Mouse (Mus musculus): ENCODE measurements around the gene Vps39. TPM values are rescaled to one million over a fixed set of nuclear protein-coding genes. Genes with fewer than 3 reads are reported as not detected.

Gene Vps39
- polyA plus RNA-seq, 1 experiment from 2014 or later: 22.3 TPM

- no peak for ATAC-seq (ENCODE audit: low read depth)
- no peak for DNase-seq (ENCODE audit: low spot score)
- Histone ChIP-seq H3K4me1 (ENCODE audit: control insufficient read depth, insufficient read depth, low read length) (no peaks in the 10 kb centered on the region), H3K9me3 (ENCODE audit: control insufficient read depth, low read length) (no peaks in the 10 kb centered on the region), H3K27me3 (replicated peaks; ENCODE audit: control insufficient read depth, insufficient read depth, low read length) (no peaks in the 10 kb centered on the region), H3K9ac (ENCODE audit: low read depth, low read length) (no peak overlapping the region), H3K4me2 (ENCODE audit: low read depth, low read length) (no peak overlapping the region), H3K27ac (replicated peaks; ENCODE audit: low read depth, low read length) (no peak overlapping the region), H3K36me3 (ENCODE audit: control insufficient read depth, insufficient read depth, low read length) (peaks cover 30% of the 10 kb centered on the region), H3K4me3 (ENCODE audit: low read depth, low read length) (no peak overlapping the region)
- WGBS: 85% methylated on average over 4 of the region's 4 CpGs
These were observed 38.5 kb downstream of the Vps39 start for GRCm38 (mm10) chr2:120314487-120314886.

DNA sequence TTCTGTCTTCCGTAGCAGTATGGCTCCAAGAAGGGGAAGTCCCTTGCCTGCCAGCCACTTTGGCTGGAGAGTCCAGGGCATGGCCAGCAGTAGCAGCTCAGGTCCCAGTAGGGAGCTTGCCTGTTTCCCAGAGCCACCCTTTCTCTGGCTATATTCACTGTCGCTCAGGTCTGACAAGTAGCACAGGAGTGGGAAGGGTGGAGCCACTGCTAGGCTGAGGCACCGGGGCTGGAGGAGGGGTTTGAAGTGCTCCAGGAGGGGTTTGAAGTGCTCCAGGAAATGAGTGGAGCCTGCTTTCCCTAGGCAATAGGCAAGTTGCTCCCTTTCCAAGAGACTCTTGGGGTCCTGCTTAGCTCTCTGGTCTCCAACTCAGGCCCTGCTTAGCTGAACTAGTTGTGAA lies 39.0 kb downstream of the Vps39 start, which contains the start of gene Pla2g4f:
TSS of gene Pla2g4f (minus strand) at position 190 of the 400 bp plus-strand sequence.
- H3K4me3 ChIP-seq (ENCODE audit: low read depth, low read length): no peak within 1 kb of the TSS
- 46% methylated on average over 3 of the region's 3 CpGs for WGBS
- no peak within 1 kb of the TSS for H3K27ac ChIP-seq (replicated peaks; ENCODE audit: low read depth, low read length)
- H3K4me2 ChIP-seq (ENCODE audit: low read depth, low read length): no peak within 1 kb of the TSS
- no peak for ATAC-seq (ENCODE audit: low read depth)
- no peaks in the 10 kb centered on the region for H3K9me3 ChIP-seq (ENCODE audit: control insufficient read depth, low read length)
- no peaks in the 10 kb centered on the region for H3K4me1 ChIP-seq (ENCODE audit: control insufficient read depth, insufficient read depth, low read length)
- H3K36me3 ChIP-seq (ENCODE audit: control insufficient read depth, insufficient read depth, low read length): peaks cover 25% of the 10 kb centered on the region
- DNase-seq (ENCODE audit: low spot score): no peak
- no peaks in the 10 kb centered on the region for H3K27me3 ChIP-seq (replicated peaks; ENCODE audit: control insufficient read depth, insufficient read depth, low read length)
- no peak within 1 kb of the TSS for H3K9ac ChIP-seq (ENCODE audit: low read depth, low read length)

DNA sequence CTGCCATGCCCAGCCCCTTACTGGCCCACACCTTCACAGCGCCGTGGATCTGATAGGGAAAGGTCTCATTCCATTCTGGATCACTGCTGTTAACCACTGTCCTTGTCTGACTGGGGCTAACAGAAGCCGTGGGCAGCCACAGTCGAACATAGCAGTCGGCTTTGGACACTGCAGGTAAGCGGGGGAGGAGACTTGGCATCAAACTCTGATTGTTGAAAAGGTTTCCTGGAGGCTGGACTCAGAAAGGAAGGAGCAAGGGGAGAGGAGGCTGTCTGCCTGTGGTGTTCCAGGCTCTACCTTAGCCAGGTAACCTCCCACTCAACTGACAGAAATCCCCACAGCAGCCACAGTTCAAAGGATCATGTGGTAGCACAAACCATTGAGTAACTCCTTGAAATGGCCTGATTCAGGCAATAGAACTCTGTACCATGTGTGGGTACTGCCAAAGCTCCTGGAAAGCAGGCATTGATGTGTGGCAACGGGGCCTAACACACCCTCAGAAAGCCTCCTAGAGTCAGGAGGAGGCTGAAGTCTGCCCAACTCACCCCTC lies 40.6 kb downstream of the Vps39 start:
- ATAC-seq (ENCODE audit: low read depth) (no peak), DNase-seq (ENCODE audit: low spot score) (no peak)
- Histone ChIP-seq H3K36me3 (ENCODE audit: control insufficient read depth, insufficient read depth, low read length) (peaks cover 9% of the 10 kb centered on the region), H3K9me3 (ENCODE audit: control insufficient read depth, low read length) (no peaks in the 10 kb centered on the region), H3K27me3 (replicated peaks; ENCODE audit: control insufficient read depth, insufficient read depth, low read length) (no peaks in the 10 kb centered on the region), H3K4me2 (ENCODE audit: low read depth, low read length) (no peak overlapping the region), H3K4me3 (ENCODE audit: low read depth, low read length) (no peak overlapping the region), H3K9ac (ENCODE audit: low read depth, low read length) (no peak overlapping the region), H3K4me1 (ENCODE audit: control insufficient read depth, insufficient read depth, low read length) (no peaks in the 10 kb centered on the region), H3K27ac (replicated peaks; ENCODE audit: low read depth, low read length) (no peak overlapping the region)
- WGBS: 84% methylated on average over 7 of the region's 7 CpGs

- DNase-seq (ENCODE audit: low spot score) (peak; percentile 15), ATAC-seq (ENCODE audit: low read depth) (no peak)
- no peak overlapping the region for H3K27ac ChIP-seq (replicated peaks; ENCODE audit: low read depth, low read length)
- no peak overlapping the region for H3K4me3 ChIP-seq (ENCODE audit: low read depth, low read length)
- no peak overlapping the region for H3K4me2 ChIP-seq (ENCODE audit: low read depth, low read length)
- no peaks in the 10 kb centered on the region for H3K9me3 ChIP-seq (ENCODE audit: control insufficient read depth, low read length)
- H3K36me3 ChIP-seq (ENCODE audit: control insufficient read depth, insufficient read depth, low read length): no peaks in the 10 kb centered on the region
- H3K4me1 ChIP-seq (ENCODE audit: control insufficient read depth, insufficient read depth, low read length): no peaks in the 10 kb centered on the region
- 25% methylated on average over 3 of the region's 3 CpGs for WGBS
- H3K27me3 ChIP-seq (replicated peaks; ENCODE audit: control insufficient read depth, insufficient read depth, low read length): no peaks in the 10 kb centered on the region
- no peak overlapping the region for H3K9ac ChIP-seq (ENCODE audit: low read depth, low read length)
These were observed 48.8 kb downstream of the Vps39 start for GRCm38 (mm10) chr2:120304113-120304512.

- Histone ChIP-seq H3K27me3 (replicated peaks; ENCODE audit: control insufficient read depth, insufficient read depth, low read length) (no peaks in the 10 kb centered on the region), H3K9me3 (ENCODE audit: control insufficient read depth, low read length) (no peaks in the 10 kb centered on the region), H3K27ac (replicated peaks; ENCODE audit: low read depth, low read length) (no peak overlapping the region), H3K9ac (ENCODE audit: low read depth, low read length) (no peak overlapping the region), H3K36me3 (ENCODE audit: control insufficient read depth, insufficient read depth, low read length) (no peaks in the 10 kb centered on the region), H3K4me2 (ENCODE audit: low read depth, low read length) (no peak overlapping the region), H3K4me1 (ENCODE audit: control insufficient read depth, insufficient read depth, low read length) (no peaks in the 10 kb centered on the region), H3K4me3 (ENCODE audit: low read depth, low read length) (no peak overlapping the region)
- 85% methylated on average over 6 of the region's 6 CpGs for WGBS
- no peak for DNase-seq (ENCODE audit: low spot score)
- no peak for ATAC-seq (ENCODE audit: low read depth)
These were observed 51.9 kb downstream of the Vps39 start for GRCm38 (mm10) chr2:120301076-120301475.

DNA sequence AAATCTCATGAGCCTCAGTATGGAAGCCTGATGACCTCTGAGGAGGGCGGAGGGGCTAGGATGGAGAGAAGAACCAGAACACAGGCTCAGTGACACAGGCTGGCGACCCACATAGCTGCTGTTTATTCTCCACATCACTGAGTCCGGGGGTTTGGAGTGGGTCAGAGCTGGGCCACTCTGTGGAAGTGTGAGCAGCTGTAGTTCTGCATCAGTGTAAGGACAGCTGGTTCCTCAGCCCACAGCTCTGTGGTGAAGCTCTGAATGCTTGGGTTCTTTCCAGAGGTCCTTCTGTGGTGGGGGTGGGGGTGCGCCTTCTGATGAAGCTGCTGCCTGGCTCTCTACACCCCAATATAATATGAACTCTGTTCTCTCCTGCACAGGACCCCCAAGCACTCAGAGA lies 53.1 kb downstream of the Vps39 start:
- peak; percentile 53; the same call in 1 of the 2 replicates for ATAC-seq (ENCODE audit: low read depth)

GRCm38 (mm10) chr2:120296160-120296559 lies 56.8 kb downstream of the Vps39 start:
- Histone ChIP-seq H3K36me3 (ENCODE audit: control insufficient read depth, insufficient read depth, low read length) (no peaks in the 10 kb centered on the region), H3K4me2 (ENCODE audit: low read depth, low read length) (no peak overlapping the region), H3K27ac (replicated peaks; ENCODE audit: low read depth, low read length) (no peak overlapping the region), H3K4me3 (ENCODE audit: low read depth, low read length) (no peak overlapping the region), H3K27me3 (replicated peaks; ENCODE audit: control insufficient read depth, insufficient read depth, low read length) (no peaks in the 10 kb centered on the region), H3K9me3 (ENCODE audit: control insufficient read depth, low read length) (no peaks in the 10 kb centered on the region), H3K4me1 (ENCODE audit: control insufficient read depth, insufficient read depth, low read length) (no peaks in the 10 kb centered on the region), H3K9ac (ENCODE audit: low read depth, low read length) (no peak overlapping the region)
- DNase-seq (ENCODE audit: low spot score) (no peak), ATAC-seq (ENCODE audit: low read depth) (no peak)
- WGBS: 42% methylated on average over 2 of the region's 2 CpGs

More for the DNA sequence above, 53.1 kb downstream of the Vps39 start:
- H3K4me1 ChIP-seq (ENCODE audit: control insufficient read depth, insufficient read depth, low read length): no peaks in the 10 kb centered on the region
- no peak overlapping the region for H3K4me2 ChIP-seq (ENCODE audit: low read depth, low read length)
- 90% methylated on average over 4 of the region's 4 CpGs for WGBS
- no peaks in the 10 kb centered on the region for H3K9me3 ChIP-seq (ENCODE audit: control insufficient read depth, low read length)
- no peaks in the 10 kb centered on the region for H3K27me3 ChIP-seq (replicated peaks; ENCODE audit: control insufficient read depth, insufficient read depth, low read length)
- no peak overlapping the region for H3K4me3 ChIP-seq (ENCODE audit: low read depth, low read length)
- H3K36me3 ChIP-seq (ENCODE audit: control insufficient read depth, insufficient read depth, low read length): no peaks in the 10 kb centered on the region
- H3K9ac ChIP-seq (ENCODE audit: low read depth, low read length): no peak overlapping the region
- H3K27ac ChIP-seq (replicated peaks; ENCODE audit: low read depth, low read length): no peak overlapping the region
- DNase-seq (ENCODE audit: low spot score): no peak

- H3K4me1 ChIP-seq (ENCODE audit: control insufficient read depth, insufficient read depth, low read length): no peaks in the 10 kb centered on the region
- H3K9me3 ChIP-seq (ENCODE audit: control insufficient read depth, low read length): no peaks in the 10 kb centered on the region
- ATAC-seq (ENCODE audit: low read depth): no peak
- DNase-seq (ENCODE audit: low spot score): no peak
- H3K4me2 ChIP-seq (ENCODE audit: low read depth, low read length): no peak overlapping the region
- H3K9ac ChIP-seq (ENCODE audit: low read depth, low read length): no peak overlapping the region
- no peak overlapping the region for H3K4me3 ChIP-seq (ENCODE audit: low read depth, low read length)
- WGBS: 89% methylated on average over 8 of the region's 9 CpGs
- no peaks in the 10 kb centered on the region for H3K36me3 ChIP-seq (ENCODE audit: control insufficient read depth, insufficient read depth, low read length)
- no peaks in the 10 kb centered on the region for H3K27me3 ChIP-seq (replicated peaks; ENCODE audit: control insufficient read depth, insufficient read depth, low read length)
- no peak overlapping the region for H3K27ac ChIP-seq (replicated peaks; ENCODE audit: low read depth, low read length)
These were observed 61.4 kb downstream of the Vps39 start for GRCm38 (mm10) chr2:120291471-120292078.

DNA sequence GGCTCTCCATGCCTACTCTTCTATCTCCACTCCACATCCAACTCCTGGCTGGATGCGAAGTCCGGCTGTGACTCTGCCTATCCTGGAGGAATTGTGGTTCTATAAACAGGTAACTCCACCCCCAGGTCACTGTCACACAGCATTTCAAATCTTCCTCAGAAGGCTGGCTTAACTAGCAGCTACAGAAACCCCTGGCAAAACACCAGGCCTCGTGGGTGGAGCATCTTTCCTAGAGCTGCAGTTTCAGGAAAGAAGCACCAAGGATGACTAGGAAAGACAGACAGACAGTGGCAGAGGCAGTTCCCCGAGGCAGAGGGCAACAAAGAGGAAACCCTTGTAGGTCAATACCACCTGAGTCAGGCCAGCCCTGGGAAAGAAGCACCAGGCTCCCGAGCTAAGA lies 63.9 kb downstream of the Vps39 start, which contains the start of gene Pla2g4d:
TSS of gene Pla2g4d (minus strand) at position 203 of the 400 bp plus-strand sequence.
- 68% methylated on average over 5 of the region's 5 CpGs for WGBS
- no peaks in the 10 kb centered on the region for H3K4me1 ChIP-seq (ENCODE audit: control insufficient read depth, insufficient read depth, low read length)
- no peak within 1 kb of the TSS for H3K4me2 ChIP-seq (ENCODE audit: low read depth, low read length)
- no peaks in the 10 kb centered on the region for H3K36me3 ChIP-seq (ENCODE audit: control insufficient read depth, insufficient read depth, low read length)
- DNase-seq (ENCODE audit: low spot score) (no peak), ATAC-seq (ENCODE audit: low read depth) (no peak)
- H3K27ac ChIP-seq (replicated peaks; ENCODE audit: low read depth, low read length): no peak within 1 kb of the TSS
- no peak within 1 kb of the TSS for H3K9ac ChIP-seq (ENCODE audit: low read depth, low read length)
- H3K27me3 ChIP-seq (replicated peaks; ENCODE audit: control insufficient read depth, insufficient read depth, low read length): no peaks in the 10 kb centered on the region
- H3K9me3 ChIP-seq (ENCODE audit: control insufficient read depth, low read length): no peaks in the 10 kb centered on the region
- no peak within 1 kb of the TSS for H3K4me3 ChIP-seq (ENCODE audit: low read depth, low read length)
